ENCODE assay signal across 8 mouse cellular contexts in genomic region chr6:118419050-118419920, GRCm38 (mm10). TPM values are rescaled to one million over a fixed set of nuclear protein-coding genes. Genes with fewer than 3 reads are reported as not detected.
A peak's percentile ranks its signal among the peaks of the same experiment; 100 is the strongest.
DNase-seq lines count a peak whose midpoint lies in the region; ATAC-seq and TF ChIP-seq lines count a peak whose summit lies in the region.

Gene Bms1, minus strand, starts transcription at chr6:118419474.

- WGBS in forebrain, embryonic 15.5 days = under 1% methylated on average over 67 of the region's 67 CpGs
- under 1% methylated on average over 67 of the region's 67 CpGs for WGBS in lung, adult 2 months

- TF ChIP-seq CTCF in lung, adult 2 months (IDR thresholded peaks at IDR 0.05; ENCODE audit: insufficient read depth, low read length) = peak; percentile 71

- H3K4me3 ChIP-seq in ES-E14 (ENCODE audit: insufficient read depth in 1 of 2, low read depth in 1 of 2, low read length in 2 of 2, poor library complexity in 1 of 2, severe bottlenecking in 1 of 2) = peak within 1 kb of the TSS; percentile 92 to 95
- peak within 1 kb of the TSS; percentile 99 for H3K4me3 ChIP-seq in forebrain, embryonic 15.5 days
- peak within 1 kb of the TSS; percentile 79 for H3K4me3 ChIP-seq in lung, adult 2 months (replicated peaks; ENCODE audit: extremely low read depth, low read depth, low read length)

- peak; percentile 78; the same call in 1 of the 2 replicates for TF ChIP-seq POLR2A in lung, adult 2 months (IDR thresholded peaks at IDR 0.05; ENCODE audit: borderline replicate concordance, extremely low read depth, low read depth, low read length)

- ATAC-seq in forebrain, embryonic 15.5 days (replicated peaks) = peak; percentile 98
- ATAC-seq in neutrophil, adult 5-6 weeks (ENCODE audit: extremely low read depth, insufficient number of reproducible peaks, low FRiP score, poor library complexity, severe bottlenecking) = peak; percentile 93

- peak within 1 kb of the TSS; percentile 95 for H3K9ac ChIP-seq in ES-E14 (ENCODE audit: insufficient read depth, low read depth, low read length, poor library complexity, severe bottlenecking)
- peak within 1 kb of the TSS; percentile 97 for H3K9ac ChIP-seq in forebrain, embryonic 15.5 days (replicated peaks)

- DNase-seq in ES-E14 (ENCODE audit: low read depth, low spot score) = peak; percentile 92
- DNase-seq in cerebellum, adult 11-12 months = peak; percentile 97
- peak; percentile 89 for DNase-seq in heart, postnatal 25 days (ENCODE audit: low spot score)
- DNase-seq in layer of hippocampus, adult 18-20 months (ENCODE audit: low spot score in 2 of 2) = peak; percentile 94 to 97
- peak; percentile 95 for DNase-seq in lung, adult 2 months
- peak; percentile 81 to 88 for DNase-seq in thymus, adult 18-20 months

- H3K9me3 ChIP-seq in ES-E14 (ENCODE audit: control insufficient read depth, insufficient read depth, low read depth, low read length) = no peaks in the 10 kb centered on the region
- H3K9me3 ChIP-seq in forebrain, embryonic 15.5 days = no peaks in the 10 kb centered on the region

- intact Hi-C loops in heart, postnatal 25 days (cut with DNase I) = loop anchor here (1.0 kb wide), 1 partner anchor 240 kb away; no protein-coding TSS in a partner anchor

- H3K4me1 ChIP-seq in ES-E14 (ENCODE audit: control insufficient read depth in 2 of 2, insufficient read depth in 2 of 2, low read length in 2 of 2, poor library complexity in 1 of 2) = no peaks in the 10 kb centered on the region
- peaks cover 18% of the 10 kb centered on the region for H3K4me1 ChIP-seq in forebrain, embryonic 15.5 days
- peaks cover 4% of the 10 kb centered on the region for H3K4me1 ChIP-seq in lung, adult 2 months (ENCODE audit: control insufficient read depth, insufficient read depth, low read length)

- no peak within 1 kb of the TSS for H3K27ac ChIP-seq in ES-E14 (ENCODE audit: insufficient read depth, low read depth, low read length, poor library complexity, severe bottlenecking)
- H3K27ac ChIP-seq in forebrain, embryonic 15.5 days (replicated peaks) = peak within 1 kb of the TSS; percentile 94

- H3K27me3 ChIP-seq in forebrain, embryonic 15.5 days = no peaks in the 10 kb centered on the region

- in situ Hi-C loops in ES-E14 (cut with MboI; ENCODE audit: low sequenced_read_pairs in 2 of 2, unreplicated experiment in 2 of 2) = no loop called here

- peak within 1 kb of the TSS; percentile 70 for H3K4me2 ChIP-seq in forebrain, embryonic 15.5 days (replicated peaks)

- peaks cover 14% of the 10 kb centered on the region for H3K36me3 ChIP-seq in ES-E14 (ENCODE audit: control insufficient read depth, insufficient read depth, low read length, poor library complexity, severe bottlenecking)
- H3K36me3 ChIP-seq in forebrain, embryonic 15.5 days = peaks cover 25% of the 10 kb centered on the region

TF ChIP-seq in ES-E14, 5 proteins besides CTCF, POLR2A, EP300 and RAD21:
- TF ChIP-seq ZNF384 (IDR thresholded peaks at IDR 0.05; ENCODE audit: low read depth, low read length) = no peak
- TF ChIP-seq MAFK (IDR thresholded peaks at IDR 0.05; ENCODE audit: insufficient read depth, low read depth, low read length) = no peak
- TF ChIP-seq CHD2 (IDR thresholded peaks at IDR 0.05; ENCODE audit: low read depth, low read length) = no peak
- TF ChIP-seq HCFC1 (IDR thresholded peaks at IDR 0.05; ENCODE audit: borderline replicate concordance, insufficient read depth, low read length) = peak; percentile 85
- peak; percentile 33; the same call in 1 of the 2 replicates for TF ChIP-seq ZC3H11A (IDR thresholded peaks at IDR 0.05; ENCODE audit: borderline replicate concordance, low read depth, low read length)

RNA-seq across cellular contexts. Expression of gene Bms1, which starts in this region (rescaled TPM):
- 59.0 and 77.1 TPM in 2 replicates for total RNA-seq in ES-E14 (2012; rRNA removed)
- 26.0 and 28.1 TPM in 2 replicates for polyA plus RNA-seq in forebrain, embryonic 15.5 days (2015; fragmentation: Nextera tagmentation; extraction: Ambion mirVana)
- total RNA-seq in heart, postnatal 25 days (2021) = 10 to 100 TPM; 22.0 to 24.7 TPM
- 10 to 100 TPM; 26.0 to 29.2 TPM for total RNA-seq in layer of hippocampus, adult 18-20 months (2021)
- 4.4 and 6.2 TPM in 2 replicates for polyA plus RNA-seq in lung, adult 2 months (2012; rRNA removed)
- total RNA-seq in neutrophil, adult 5-6 weeks (2017) = 67.5 and 69.5 TPM in 2 replicates
